Mouse (Mus musculus): Measurements from ENCODE around the gene Fam198a. TPM values are rescaled to one million over a fixed set of nuclear protein-coding genes. Genes with fewer than 3 reads are reported as not detected.

Fam198a gene
- polyA plus RNA-seq, 1 experiment from 2014 or later = 2.8 TPM

GRCm38 (mm10) chr9:121924901-121925560, 25.8 kb upstream of the Fam198a start:
- Histone ChIP-seq H3K36me3 (ENCODE audit: insufficient read depth, low read length) (no peaks in the 10 kb centered on the region), H3K27me3 (ENCODE audit: insufficient read depth, low read length) (no peaks in the 10 kb centered on the region), H3K9ac (replicated peaks; ENCODE audit: low read length) (no peak overlapping the region), H3K9me3 (ENCODE audit: low read length) (no peaks in the 10 kb centered on the region), H3K4me2 (replicated peaks; ENCODE audit: low read depth, low read length) (no peak overlapping the region), H3K27ac (ENCODE audit: low read length) (no peak overlapping the region), H3K4me1 (ENCODE audit: insufficient read depth, low read length) (no peaks in the 10 kb centered on the region), H3K4me3 (ENCODE audit: low read length) (no peak overlapping the region)
- no peak for ATAC-seq (ENCODE audit: low FRiP score, low TSS enrichment)
- 91% methylated on average over 9 of the region's 9 CpGs for WGBS

- Histone ChIP-seq H3K36me3 (ENCODE audit: insufficient read depth, low read length) (no peaks in the 10 kb centered on the region), H3K27ac (ENCODE audit: low read length) (no peak overlapping the region), H3K27me3 (ENCODE audit: insufficient read depth, low read length) (no peaks in the 10 kb centered on the region), H3K9me3 (ENCODE audit: low read length) (no peaks in the 10 kb centered on the region), H3K4me3 (ENCODE audit: low read length) (no peak overlapping the region), H3K4me2 (replicated peaks; ENCODE audit: low read depth, low read length) (no peak overlapping the region), H3K9ac (replicated peaks; ENCODE audit: low read length) (no peak overlapping the region), H3K4me1 (ENCODE audit: insufficient read depth, low read length) (no peaks in the 10 kb centered on the region)
- 37% methylated on average over 8 of the region's 8 CpGs for WGBS
- no peak for ATAC-seq (ENCODE audit: low FRiP score, low TSS enrichment)
Measured at GRCm38 (mm10) chr9:121925959-121926358, 24.8 kb upstream of the Fam198a start.

GRCm38 (mm10) chr9:121926634-121927405, 24.0 kb upstream of the Fam198a start:
- H3K4me3 ChIP-seq (ENCODE audit: low read length) = no peak overlapping the region
- H3K9me3 ChIP-seq (ENCODE audit: low read length) = no peaks in the 10 kb centered on the region
- no peak overlapping the region for H3K27ac ChIP-seq (ENCODE audit: low read length)
- H3K36me3 ChIP-seq (ENCODE audit: insufficient read depth, low read length) = no peaks in the 10 kb centered on the region
- no peaks in the 10 kb centered on the region for H3K27me3 ChIP-seq (ENCODE audit: insufficient read depth, low read length)
- no peak for ATAC-seq (ENCODE audit: low FRiP score, low TSS enrichment)
- H3K4me1 ChIP-seq (ENCODE audit: insufficient read depth, low read length) = no peaks in the 10 kb centered on the region
- no peak overlapping the region for H3K4me2 ChIP-seq (replicated peaks; ENCODE audit: low read depth, low read length)
- no peak overlapping the region for H3K9ac ChIP-seq (replicated peaks; ENCODE audit: low read length)
- 39% methylated on average over 11 of the region's 11 CpGs for WGBS

- 83% methylated on average over 7 of the region's 7 CpGs for WGBS
- Histone ChIP-seq H3K4me2 (replicated peaks; ENCODE audit: low read depth, low read length) (no peak overlapping the region), H3K36me3 (ENCODE audit: insufficient read depth, low read length) (no peaks in the 10 kb centered on the region), H3K4me3 (ENCODE audit: low read length) (no peak overlapping the region), H3K27ac (ENCODE audit: low read length) (no peak overlapping the region), H3K4me1 (ENCODE audit: insufficient read depth, low read length) (no peaks in the 10 kb centered on the region), H3K9me3 (ENCODE audit: low read length) (no peaks in the 10 kb centered on the region), H3K9ac (replicated peaks; ENCODE audit: low read length) (no peak overlapping the region), H3K27me3 (ENCODE audit: insufficient read depth, low read length) (no peaks in the 10 kb centered on the region)
- ATAC-seq (ENCODE audit: low FRiP score, low TSS enrichment) = no peak
Measured at GRCm38 (mm10) chr9:121927721-121928120, 23.1 kb upstream of the Fam198a start.

GRCm38 (mm10) chr9:121928498-121928897, 22.3 kb upstream of the Fam198a start:
- whole genome bisulfite sequencing = 32% methylated on average over 2 of the region's 2 CpGs
- Histone ChIP-seq H3K9ac (replicated peaks; ENCODE audit: low read length) (no peak overlapping the region), H3K27ac (ENCODE audit: low read length) (no peak overlapping the region), H3K4me3 (ENCODE audit: low read length) (no peak overlapping the region), H3K27me3 (ENCODE audit: insufficient read depth, low read length) (no peaks in the 10 kb centered on the region), H3K4me2 (replicated peaks; ENCODE audit: low read depth, low read length) (no peak overlapping the region), H3K4me1 (ENCODE audit: insufficient read depth, low read length) (no peaks in the 10 kb centered on the region), H3K9me3 (ENCODE audit: low read length) (no peaks in the 10 kb centered on the region), H3K36me3 (ENCODE audit: insufficient read depth, low read length) (no peaks in the 10 kb centered on the region)
- ATAC-seq (ENCODE audit: low FRiP score, low TSS enrichment) = no peak

GRCm38 (mm10) chr9:121934856-121935255, 15.9 kb upstream of the Fam198a start:
- H3K9ac ChIP-seq (replicated peaks; ENCODE audit: low read length) = no peak overlapping the region
- H3K27me3 ChIP-seq (ENCODE audit: insufficient read depth, low read length) = no peaks in the 10 kb centered on the region
- 77% methylated on average over 4 of the region's 4 CpGs for WGBS
- no peak overlapping the region for H3K27ac ChIP-seq (ENCODE audit: low read length)
- H3K4me2 ChIP-seq (replicated peaks; ENCODE audit: low read depth, low read length) = no peak overlapping the region
- no peak for ATAC-seq (ENCODE audit: low FRiP score, low TSS enrichment)
- H3K4me3 ChIP-seq (ENCODE audit: low read length) = no peak overlapping the region
- no peaks in the 10 kb centered on the region for H3K36me3 ChIP-seq (ENCODE audit: insufficient read depth, low read length)
- H3K9me3 ChIP-seq (ENCODE audit: low read length) = no peaks in the 10 kb centered on the region
- no peaks in the 10 kb centered on the region for H3K4me1 ChIP-seq (ENCODE audit: insufficient read depth, low read length)

- 87% methylated on average over 1 of the region's 1 CpGs for WGBS
- Histone ChIP-seq H3K4me2 (replicated peaks; ENCODE audit: low read depth, low read length) (no peak overlapping the region), H3K27ac (ENCODE audit: low read length) (no peak overlapping the region), H3K4me1 (ENCODE audit: insufficient read depth, low read length) (no peaks in the 10 kb centered on the region), H3K9me3 (ENCODE audit: low read length) (no peaks in the 10 kb centered on the region), H3K4me3 (ENCODE audit: low read length) (no peak overlapping the region), H3K9ac (replicated peaks; ENCODE audit: low read length) (no peak overlapping the region), H3K27me3 (ENCODE audit: insufficient read depth, low read length) (no peaks in the 10 kb centered on the region), H3K36me3 (ENCODE audit: insufficient read depth, low read length) (0 out of 2 replicates have a peak, but pooled peaks cover 2% of the 10 kb centered on the region)
- ATAC-seq (ENCODE audit: low FRiP score, low TSS enrichment) = no peak; the same call in 1 of the 2 replicates
Measured at GRCm38 (mm10) chr9:121936952-121937351, 13.8 kb upstream of the Fam198a start.

GRCm38 (mm10) chr9:121937451-121937864, 13.3 kb upstream of the Fam198a start:
- H3K36me3 ChIP-seq (ENCODE audit: insufficient read depth, low read length) = 0 out of 2 replicates have a peak, but pooled peaks cover 2% of the 10 kb centered on the region
- H3K27ac ChIP-seq (ENCODE audit: low read length) = no peak overlapping the region
- H3K4me2 ChIP-seq (replicated peaks; ENCODE audit: low read depth, low read length) = peak overlapping the region; percentile 52
- H3K4me1 ChIP-seq (ENCODE audit: insufficient read depth, low read length) = no peaks in the 10 kb centered on the region
- no peaks in the 10 kb centered on the region for H3K27me3 ChIP-seq (ENCODE audit: insufficient read depth, low read length)
- peak overlapping the region; percentile 53 for H3K4me3 ChIP-seq (ENCODE audit: low read length)
- WGBS = 51% methylated on average over 6 of the region's 6 CpGs
- 0 out of 2 replicates have a peak overlapping the region, but pooled peaks have one; percentile 50 for H3K9ac ChIP-seq (replicated peaks; ENCODE audit: low read length)
- peak; percentile 46; the same call in 1 of the 2 replicates for ATAC-seq (ENCODE audit: low FRiP score, low TSS enrichment)
- no peaks in the 10 kb centered on the region for H3K9me3 ChIP-seq (ENCODE audit: low read length)

- no peak overlapping the region for H3K27ac ChIP-seq (ENCODE audit: low read length)
- peak overlapping the region; percentile 52 for H3K4me2 ChIP-seq (replicated peaks; ENCODE audit: low read depth, low read length)
- ATAC-seq (ENCODE audit: low FRiP score, low TSS enrichment) = peak; percentile 76
- H3K27me3 ChIP-seq (ENCODE audit: insufficient read depth, low read length) = no peaks in the 10 kb centered on the region
- 53% methylated on average over 21 of the region's 21 CpGs for WGBS
- no peaks in the 10 kb centered on the region for H3K9me3 ChIP-seq (ENCODE audit: low read length)
- no peaks in the 10 kb centered on the region for H3K4me1 ChIP-seq (ENCODE audit: insufficient read depth, low read length)
- H3K36me3 ChIP-seq (ENCODE audit: insufficient read depth, low read length) = 0 out of 2 replicates have a peak, but pooled peaks cover 2% of the 10 kb centered on the region
- peak overlapping the region; percentile 65 for H3K9ac ChIP-seq (replicated peaks; ENCODE audit: low read length)
- H3K4me3 ChIP-seq (ENCODE audit: low read length) = peak overlapping the region; percentile 53
Measured at GRCm38 (mm10) chr9:121937944-121938355, 12.8 kb upstream of the Fam198a start.

- H3K4me1 ChIP-seq (ENCODE audit: insufficient read depth, low read length) = no peaks in the 10 kb centered on the region
- no peak overlapping the region for H3K9ac ChIP-seq (replicated peaks; ENCODE audit: low read length)
- WGBS = 76% methylated on average over 3 of the region's 3 CpGs
- H3K36me3 ChIP-seq (ENCODE audit: insufficient read depth, low read length) = 0 out of 2 replicates have a peak, but pooled peaks cover 2% of the 10 kb centered on the region
- no peak overlapping the region for H3K4me2 ChIP-seq (replicated peaks; ENCODE audit: low read depth, low read length)
- H3K4me3 ChIP-seq (ENCODE audit: low read length) = no peak overlapping the region
- no peaks in the 10 kb centered on the region for H3K27me3 ChIP-seq (ENCODE audit: insufficient read depth, low read length)
- ATAC-seq (ENCODE audit: low FRiP score, low TSS enrichment) = no peak
- no peak overlapping the region for H3K27ac ChIP-seq (ENCODE audit: low read length)
- no peaks in the 10 kb centered on the region for H3K9me3 ChIP-seq (ENCODE audit: low read length)
Measured at GRCm38 (mm10) chr9:121943005-121943404, 7.8 kb upstream of the Fam198a start.
